Mouse (Mus musculus): ENCODE results near the gene Zcchc24.
A peak's percentile ranks its signal among the peaks of the same experiment; 100 is the strongest.

Zcchc24 gene

DNA sequence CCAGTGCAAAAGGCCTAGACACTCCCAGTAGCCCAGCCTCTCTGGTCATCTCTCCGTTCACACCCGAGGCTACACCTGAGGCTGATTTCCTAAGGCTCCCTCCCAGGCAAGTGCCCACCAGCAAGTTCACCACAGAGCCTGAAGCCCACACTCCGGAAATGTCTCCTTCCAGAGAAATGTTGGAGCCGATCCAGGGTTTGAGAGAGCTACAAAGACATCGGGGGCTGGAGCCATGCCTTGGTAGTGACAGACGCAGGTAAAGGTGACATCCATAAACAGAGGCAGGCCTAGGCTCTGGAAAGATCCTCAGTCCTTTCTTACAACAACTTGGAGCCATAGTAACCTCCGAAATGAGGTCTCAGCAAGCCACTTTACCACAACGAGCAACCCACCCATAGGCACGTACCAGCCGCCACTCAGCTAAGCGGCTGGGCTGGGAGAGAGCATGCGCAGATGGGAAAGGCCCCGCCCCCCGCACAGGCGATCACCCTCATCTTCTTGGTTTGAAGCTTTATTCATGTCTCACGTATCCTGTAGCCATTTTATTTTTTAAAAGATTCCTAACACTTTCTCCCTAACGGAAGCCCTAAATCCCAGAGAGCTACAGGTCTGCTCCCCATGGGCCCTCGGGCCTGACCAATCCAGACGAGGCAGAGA, 103.4 kb downstream of the Zcchc24 start:
- DNase-seq = peak; percentile 38 to 51

DNA sequence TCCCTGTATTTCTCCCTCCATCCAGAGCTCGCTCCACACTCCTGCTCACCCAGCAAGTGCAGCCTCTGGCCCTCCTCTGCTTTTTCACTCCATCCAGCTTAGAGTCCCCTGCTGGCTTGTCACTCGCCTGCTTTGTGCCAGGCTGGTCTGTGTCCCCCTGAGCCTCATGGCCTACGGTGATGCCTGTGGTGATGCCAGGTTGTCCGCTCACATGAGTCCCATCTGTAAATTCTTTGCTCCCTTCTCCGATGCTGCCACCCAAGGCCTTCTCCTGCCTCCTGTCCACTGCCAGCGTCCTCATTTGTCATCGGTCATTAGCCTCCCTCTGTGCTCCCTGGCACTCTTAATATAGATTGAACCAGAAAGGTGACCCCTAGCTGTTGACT, 104.5 kb downstream of the Zcchc24 start:
- peak in 1 of 2 experiments; percentile 31 for DNase-seq

DNA sequence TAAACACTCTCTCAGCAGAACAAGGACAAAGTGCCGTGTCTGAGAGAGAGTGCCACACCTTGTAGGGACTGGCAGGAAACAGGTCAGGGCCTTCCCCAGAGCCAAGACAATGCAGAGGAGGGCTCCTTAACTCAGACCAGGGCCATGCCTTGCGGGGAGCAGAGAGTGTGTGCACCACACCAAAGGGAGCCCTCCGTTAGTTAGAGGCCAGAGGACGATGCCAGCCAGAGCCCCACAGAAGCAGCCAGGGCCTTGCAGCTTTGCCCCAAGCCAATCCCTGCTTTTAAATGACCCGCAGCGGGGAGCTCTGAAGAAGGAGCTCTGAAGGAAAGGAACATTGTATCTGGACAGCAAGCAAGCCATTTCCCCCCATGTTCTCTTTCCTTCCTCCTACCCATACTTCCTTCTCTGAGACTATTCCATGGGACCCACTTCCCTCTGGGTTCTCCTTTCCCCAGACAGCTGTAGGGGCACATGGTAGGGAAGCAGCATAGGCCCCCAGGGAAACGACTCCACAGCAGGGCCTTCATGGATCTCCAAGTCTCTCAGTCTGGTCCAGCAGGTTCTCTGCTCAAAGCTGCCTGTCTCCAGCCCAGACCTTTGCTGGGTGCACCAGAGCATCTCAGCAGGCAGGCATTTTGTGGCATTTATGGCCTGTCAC, 105.1 kb downstream of the Zcchc24 start:
- DNase-seq = no peak
